Mouse (Mus musculus) thymus, adult 2 months (tissue): ENCODE results near the gene 2010003K11Rik. TPM values are rescaled to one million over a fixed set of nuclear protein-coding genes. Genes with fewer than 3 reads are reported as not detected.

ENCODE experiments used
- DNase-seq: peaks from one replicate; pipeline ENCODE4 v3.0.0; 2021
- H3K27ac ChIP-seq: fragments of 200-500 bp; 2 replicates; pipeline ENCODE4 v1.5.1; 2012; ENCODE audit warnings: low read length, control low read depth; ENCODE audit not compliant: control insufficient read depth, insufficient read depth
- H3K27me3 ChIP-seq: fragments of 200-500 bp; 2 replicates; pipeline ENCODE4 v1.6.1; 2012; ENCODE audit warnings: mild to moderate bottlenecking, low read length, moderate library complexity, mixed read lengths; ENCODE audit not compliant: control insufficient read depth, insufficient read depth
- H3K36me3 ChIP-seq: fragments of 200-500 bp; 2 replicates; pipeline ENCODE4 v1.6.1; 2012; ENCODE audit warnings: mild to moderate bottlenecking, low read length, moderate library complexity; ENCODE audit not compliant: control insufficient read depth, insufficient read depth
- H3K4me1 ChIP-seq: fragments of 200-500 bp; replicated peaks from 2 replicates; pipeline ENCODE4 v1.6.1; 2012; ENCODE audit warnings: low read length; ENCODE audit not compliant: control insufficient read depth, insufficient read depth
- H3K4me3 ChIP-seq: fragments of 200-500 bp; 2 replicates; pipeline ENCODE4 v1.5.1; 2012; ENCODE audit warnings: mild to moderate bottlenecking, low read length, control low read depth, moderate library complexity; ENCODE audit not compliant: control insufficient read depth, insufficient read depth
- CTCF ChIP-seq: fragments of 200-500 bp; IDR thresholded peaks from 2 replicates; pipeline ENCODE4 v1.5.1; 2012; ENCODE audit warnings: mild to moderate bottlenecking, control low read depth, low read length, moderate library complexity, borderline replicate concordance; ENCODE audit not compliant: control insufficient read depth, poor library complexity, insufficient read depth; ENCODE audit errors: extremely low read depth
- POLR2A ChIP-seq: fragments of 200-500 bp; IDR thresholded peaks from 2 replicates; pipeline ENCODE4 v1.6.1; 2012; ENCODE audit warnings: mild to moderate bottlenecking, low read length, control low read depth, moderate library complexity; ENCODE audit not compliant: control insufficient read depth, poor library complexity, insufficient read depth; ENCODE audit errors: extremely low read depth
- WGBS: fragments of 180-500 bp; shearing (Covaris S2); methylation state at CpG from one replicate; pipeline ENCODE4 v1.1.7; 2018; 5-methylcytosine and 5-hydroxymethylcytosine counted together
- polyA plus RNA-seq: library from polyadenylated mRNA; depleted of rRNA; stranded (reverse); fragments of >200 nt; gene quantifications from 2 replicates; pipeline ENCODE4 v1.2.3, GENCODE M21; 2012

The 2010003K11Rik gene
- polyA plus RNA-seq, 1 experiment: 0.90 TPM

GRCm38 (mm10) chr19:4504830-4505229 is 6.4 kb upstream of the 2010003K11Rik start:
- Histone ChIP-seq H3K27me3 (no peaks in the 10 kb centered on the region), H3K36me3 (no peaks in the 10 kb centered on the region), H3K4me3 (no peak overlapping the region), H3K4me1 (peaks cover 3% of the 10 kb centered on the region; the same call in 1 of the 2 replicates), H3K27ac (no peak overlapping the region)
- no peak for TF ChIP-seq POLR2A
- no peak for TF ChIP-seq CTCF
- WGBS: 91% methylated on average over 1 of the region's 1 CpGs
- no peak for DNase-seq

GRCm38 (mm10) chr19:4502701-4503100 is 4.3 kb upstream of the 2010003K11Rik start:
- Histone ChIP-seq H3K4me1 (no peaks in the 10 kb centered on the region), H3K36me3 (no peaks in the 10 kb centered on the region), H3K27me3 (no peaks in the 10 kb centered on the region), H3K4me3 (no peak overlapping the region), H3K27ac (no peak overlapping the region)
- no peak for DNase-seq
- TF ChIP-seq POLR2A (no peak), CTCF (no peak)
- 85% methylated on average over 2 of the region's 2 CpGs for WGBS

DNA sequence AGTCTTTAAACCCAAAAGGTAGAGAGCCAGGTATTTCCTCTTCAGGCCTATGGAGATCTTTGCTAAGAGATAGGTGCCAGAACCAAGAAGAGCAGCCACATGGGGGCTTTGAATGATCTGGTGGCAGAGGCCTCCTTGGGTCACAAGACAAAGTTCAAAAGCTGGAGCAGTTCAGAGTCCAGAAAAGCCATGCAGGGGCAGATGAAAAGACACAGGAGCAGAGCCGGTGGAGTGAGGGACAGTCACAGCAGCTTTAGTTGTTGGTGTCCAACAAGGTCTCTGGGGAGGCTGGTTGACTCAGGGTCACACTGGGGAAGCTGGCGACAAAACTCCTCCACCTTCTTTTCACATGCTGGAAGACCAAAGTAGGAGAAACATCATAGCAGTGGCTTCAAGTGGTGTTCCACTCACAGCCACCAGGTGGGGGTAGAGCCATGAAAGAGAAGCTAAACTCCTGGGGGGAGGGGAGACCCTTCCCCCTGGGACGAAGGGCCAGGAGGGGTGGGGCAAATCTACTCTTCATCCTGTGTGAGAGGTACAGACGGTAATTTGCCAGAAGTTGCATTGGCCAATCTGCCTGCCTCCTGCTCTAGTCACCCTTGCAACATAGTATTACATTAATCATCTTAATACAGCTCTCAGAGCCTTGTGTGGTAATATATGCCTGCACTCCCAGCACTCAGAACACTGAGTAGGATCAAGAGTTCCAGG is 965 bp downstream of the 2010003K11Rik start:
- Histone ChIP-seq H3K36me3 (no peaks in the 10 kb centered on the region), H3K4me1 (no peaks in the 10 kb centered on the region), H3K27ac (no peak overlapping the region), H3K4me3 (no peak overlapping the region), H3K27me3 (no peaks in the 10 kb centered on the region)
- 11% methylated on average over 4 of the region's 4 CpGs for WGBS
- DNase-seq: peak; percentile 59
- no peak for TF ChIP-seq POLR2A
- TF ChIP-seq CTCF: peak; percentile 71; the same call in 1 of the 2 replicates

DNA sequence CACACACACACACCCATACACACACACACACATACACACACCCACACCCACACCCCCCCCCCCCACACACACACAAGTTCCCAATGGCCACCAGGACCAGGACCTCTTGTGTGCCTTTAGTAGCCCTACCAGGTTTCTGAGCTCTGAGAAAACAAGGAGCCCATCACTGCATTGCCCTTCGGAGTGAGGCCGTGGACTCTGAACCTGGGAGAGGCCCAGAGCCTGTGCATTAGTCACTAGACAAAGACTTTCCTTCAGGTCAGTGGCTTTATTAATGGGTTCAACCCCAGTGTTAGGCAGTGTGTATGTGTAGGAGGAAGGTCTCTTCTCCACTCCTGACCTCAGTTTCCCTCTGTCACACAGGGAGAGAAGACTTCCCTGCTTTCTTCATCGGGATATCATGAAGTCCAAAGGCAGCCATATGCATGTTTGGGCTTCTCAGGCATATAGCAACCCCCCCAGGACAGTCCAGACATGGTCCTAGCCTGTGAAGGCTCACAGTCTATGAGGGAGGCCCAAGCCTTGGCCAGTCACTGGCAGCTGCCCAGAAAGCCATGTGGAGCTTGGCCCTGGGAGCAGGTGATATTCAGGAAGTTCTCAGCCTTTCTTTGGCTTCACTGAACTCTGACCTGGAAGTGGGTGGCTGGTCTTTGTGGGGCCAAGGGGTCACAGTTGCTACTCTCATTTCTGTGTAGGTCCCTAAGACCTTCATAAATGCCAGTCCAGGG is 1.7 kb downstream of the 2010003K11Rik start:
- no peak overlapping the region for H3K4me3 ChIP-seq
- TF ChIP-seq POLR2A: no peak
- TF ChIP-seq CTCF: no peak
- H3K27ac ChIP-seq: no peak overlapping the region
- H3K27me3 ChIP-seq: no peaks in the 10 kb centered on the region
- no peaks in the 10 kb centered on the region for H3K36me3 ChIP-seq
- DNase-seq: no peak
- 93% methylated on average over 3 of the region's 3 CpGs for WGBS
- no peaks in the 10 kb centered on the region for H3K4me1 ChIP-seq

GRCm38 (mm10) chr19:4495814-4496213 is 2.6 kb downstream of the 2010003K11Rik start:
- 94% methylated on average over 5 of the region's 5 CpGs for WGBS
- Histone ChIP-seq H3K36me3 (no peaks in the 10 kb centered on the region), H3K4me1 (no peaks in the 10 kb centered on the region), H3K27ac (no peak overlapping the region), H3K27me3 (no peaks in the 10 kb centered on the region), H3K4me3 (no peak overlapping the region)
- TF ChIP-seq CTCF: no peak
- no peak for TF ChIP-seq POLR2A
- DNase-seq: no peak

- Histone ChIP-seq H3K4me3 (no peak overlapping the region), H3K27me3 (no peaks in the 10 kb centered on the region), H3K4me1 (no peaks in the 10 kb centered on the region), H3K36me3 (no peaks in the 10 kb centered on the region), H3K27ac (no peak overlapping the region)
- 89% methylated on average over 7 of the region's 7 CpGs for WGBS
- no peak for TF ChIP-seq CTCF
- TF ChIP-seq POLR2A: no peak
- no peak for DNase-seq
Observed at GRCm38 (mm10) chr19:4494707-4495106, 3.7 kb downstream of the 2010003K11Rik start.
